Mouse (Mus musculus): ENCODE data around the gene Lmx1a.

DNA sequence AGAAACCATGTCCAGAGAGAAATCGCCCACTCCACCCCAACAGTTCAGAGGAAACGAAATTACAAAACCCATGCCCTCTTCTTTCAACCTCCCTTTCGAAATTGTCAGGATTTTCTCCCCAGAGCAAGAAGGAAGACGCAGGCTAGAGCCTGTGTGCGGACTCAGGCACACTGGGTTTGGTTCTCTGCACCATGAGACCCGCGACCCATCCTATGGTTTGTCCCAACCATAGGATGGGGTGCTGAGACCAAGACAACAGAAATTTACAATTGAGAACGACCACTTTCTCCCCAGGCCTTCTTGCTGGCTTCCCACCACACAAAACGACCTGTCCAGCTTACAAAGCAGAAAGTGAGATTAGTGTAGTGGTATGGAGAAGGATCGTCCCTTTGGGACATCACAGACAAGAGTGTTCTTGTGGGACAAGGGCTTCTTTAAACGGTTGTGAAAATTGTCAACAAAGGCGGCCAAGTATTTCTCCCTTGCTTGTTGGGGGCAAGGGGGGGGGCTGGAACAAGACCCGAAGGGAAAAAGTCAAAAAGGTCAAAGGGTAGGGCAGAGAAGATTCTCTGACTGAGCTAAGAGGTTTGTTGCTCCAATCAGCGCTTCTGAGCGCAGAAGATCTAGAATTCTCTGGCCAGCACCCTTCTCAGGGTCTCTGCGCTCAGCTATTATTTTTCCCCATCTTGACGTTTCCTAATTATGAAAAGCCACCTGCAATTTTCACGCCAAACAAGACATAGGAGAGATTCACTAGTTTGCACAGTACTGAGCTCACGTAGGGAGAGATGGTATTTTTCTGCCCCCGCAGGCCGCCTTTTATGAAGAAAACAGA is 1.9 kb downstream of the Lmx1a start:
- TF ChIP-seq CTCF (IDR thresholded peaks at IDR 0.05; ENCODE audit: borderline replicate concordance, insufficient read depth, low read length) (no peak), POLR2A (IDR thresholded peaks at IDR 0.05; ENCODE audit: low read depth, low read length) (no peak)
